Mouse (Mus musculus): ENCODE results near the gene Arl2bp. TPM values are rescaled to one million over a fixed set of nuclear protein-coding genes. Genes with fewer than 3 reads are reported as not detected.

Gene Arl2bp
- total RNA-seq, 2 experiments from 2014 or later: 26.4 to 73.3 TPM

Other genes starting within 250 kb of the Arl2bp start
- 22.5 and 24.1 TPM in 2 replicates for gene Nlrc5, start 232.2 kb upstream of the Arl2bp start, total RNA-seq (2015)
- 17.7 and 27.9 TPM in 2 replicates for gene Nlrc5, start 232.2 kb upstream of the Arl2bp start, total RNA-seq (2017)
- 98.4 and 104 TPM in 2 replicates for gene Cpne2, start 133.6 kb upstream of the Arl2bp start, total RNA-seq (2015)
- 54.1 and 64.9 TPM in 2 replicates for gene Cpne2, start 133.6 kb upstream of the Arl2bp start, total RNA-seq (2017)
- gene Rspry1, start 64.7 kb upstream of the Arl2bp start, total RNA-seq (2015): 39.4 and 41.1 TPM in 2 replicates
- gene Rspry1, start 64.7 kb upstream of the Arl2bp start, total RNA-seq (2017): 31.6 and 35.4 TPM in 2 replicates
- gene Fam192a, start 64.6 kb upstream of the Arl2bp start, total RNA-seq (2015): 35.3 and 40.4 TPM in 2 replicates
- 102 and 135 TPM in 2 replicates for gene Fam192a, start 64.6 kb upstream of the Arl2bp start, total RNA-seq (2017)
- gene Pllp, start 29.7 kb downstream of the Arl2bp start, total RNA-seq (2015): not detected in 2 replicates
- not detected in 2 replicates for gene Pllp, start 29.7 kb downstream of the Arl2bp start, total RNA-seq (2017)
- gene Ccl22, start 79.0 kb downstream of the Arl2bp start, total RNA-seq (2015): not detected in 2 replicates
- gene Ccl22, start 79.0 kb downstream of the Arl2bp start, total RNA-seq (2017): not detected in 2 replicates
- gene Cx3cl1, start 105.4 kb downstream of the Arl2bp start, total RNA-seq (2015): 0.57 TPM in 1 of 2 replicates, not detected in the other
- not detected in 2 replicates for gene Cx3cl1, start 105.4 kb downstream of the Arl2bp start, total RNA-seq (2017)
- 0.34 and 1.5 TPM in 2 replicates for gene Ccl17, start 143.9 kb downstream of the Arl2bp start, total RNA-seq (2015)
- not detected in 2 replicates for gene Ccl17, start 143.9 kb downstream of the Arl2bp start, total RNA-seq (2017)
- 30.4 and 36.1 TPM in 2 replicates for gene Coq9, start 171.7 kb downstream of the Arl2bp start, total RNA-seq (2015)
- gene Coq9, start 171.7 kb downstream of the Arl2bp start, total RNA-seq (2017): 54.2 and 57.8 TPM in 2 replicates
- 29.3 and 34.5 TPM in 2 replicates for gene Ciapin1, start 171.8 kb downstream of the Arl2bp start, total RNA-seq (2015)
- 49.1 and 58.0 TPM in 2 replicates for gene Ciapin1, start 171.8 kb downstream of the Arl2bp start, total RNA-seq (2017)
- 64.3 and 66.4 TPM in 2 replicates for gene Polr2c, start 190.8 kb downstream of the Arl2bp start, total RNA-seq (2015)
- gene Polr2c, start 190.8 kb downstream of the Arl2bp start, total RNA-seq (2017): 55.2 and 65.0 TPM in 2 replicates
- 0.49 TPM in 1 of 2 replicates, not detected in the other for gene Dok4, start 209.7 kb downstream of the Arl2bp start, total RNA-seq (2015)
- gene Dok4, start 209.7 kb downstream of the Arl2bp start, total RNA-seq (2017): 0.14 and 0.37 TPM in 2 replicates

All from megakaryocyte progenitor cell, adult 5-6 weeks (primary cell).